Mouse (Mus musculus): ENCODE measurements around the gene Rpap2. TPM values are rescaled to one million over a fixed set of nuclear protein-coding genes. Genes with fewer than 3 reads are reported as not detected.

Rpap2 gene
- total and polyA plus RNA-seq, 3 experiments = 24.3 to 38.1 (median 28.3) TPM

DNA sequence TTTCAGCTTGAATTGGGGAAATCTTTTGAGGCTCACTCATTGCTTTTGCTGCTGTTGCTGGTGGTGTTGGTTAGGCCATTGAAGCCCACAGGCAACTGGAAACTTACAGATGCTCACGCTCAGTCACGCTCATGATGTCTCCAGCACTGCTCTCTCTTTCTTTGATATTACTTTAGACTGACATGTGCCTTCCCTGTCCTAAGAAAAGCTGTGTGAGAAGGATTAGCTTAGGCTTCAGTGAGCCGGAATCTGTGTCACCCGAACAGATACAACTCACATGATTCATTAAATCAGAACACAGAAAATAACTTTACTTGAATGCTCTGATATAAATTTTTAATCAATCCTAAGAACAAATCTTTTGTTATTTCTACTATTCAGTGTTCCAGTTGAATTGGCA, 36.5 kb downstream of the Rpap2 start:
- H3K27me3 ChIP-seq (replicated peaks) = no peaks in the 10 kb centered on the region
- H3K36me3 ChIP-seq (replicated peaks in 1 of 2; ENCODE audit: control insufficient read depth in 1 of 2, insufficient read depth in 1 of 2, low read length in 1 of 2) = peaks cover 27 to 76% of the 10 kb centered on the region in 2 experiments
- H3K79me2 ChIP-seq (replicated peaks; ENCODE audit: control insufficient read depth, extremely low read depth, insufficient read depth, poor library complexity, severe bottlenecking) = no peaks in the 10 kb centered on the region
- DNase-seq (ENCODE audit: extremely low read depth) = no peak
- H3K9me3 ChIP-seq (replicated peaks; ENCODE audit: low read length) = no peaks in the 10 kb centered on the region
- no peak for TF ChIP-seq HCFC1 (IDR thresholded peaks at IDR 0.05; ENCODE audit: low read depth, low read length)
- no peak for TF ChIP-seq KAT2A (IDR thresholded peaks at IDR 0.05; ENCODE audit: insufficient replicate concordance, low read length)
- dilution Hi-C loops (cut with MboI; ENCODE audit: extremely low pct_ligation_motif_present, extremely low pct_unique_long_range_greater_than_20kb, low sequenced_read_pairs) (no loop called here), in situ Hi-C loops (cut with MboI; ENCODE audit: low pct_ligation_motif_present, low pct_unique_long_range_greater_than_20kb, low sequenced_read_pairs) (no loop called here)
- no peaks in the 10 kb centered on the region for H3K4me1 ChIP-seq (ENCODE audit: control insufficient read depth in 1 of 2, insufficient read depth in 2 of 2)
- H3K4me3 ChIP-seq (replicated peaks in 1 of 3; ENCODE audit: low read depth in 2 of 3, low read length in 2 of 3, poor library complexity in 1 of 3) = no peak overlapping the region
- no peak overlapping the region for H3K9ac ChIP-seq (ENCODE audit: insufficient read depth, low read depth)
- no peak overlapping the region for H3K4me2 ChIP-seq (ENCODE audit: insufficient read depth, low read depth, poor library complexity, severe bottlenecking)
- H3K27ac ChIP-seq (ENCODE audit: insufficient read depth, low read depth) = no peak overlapping the region

DNA sequence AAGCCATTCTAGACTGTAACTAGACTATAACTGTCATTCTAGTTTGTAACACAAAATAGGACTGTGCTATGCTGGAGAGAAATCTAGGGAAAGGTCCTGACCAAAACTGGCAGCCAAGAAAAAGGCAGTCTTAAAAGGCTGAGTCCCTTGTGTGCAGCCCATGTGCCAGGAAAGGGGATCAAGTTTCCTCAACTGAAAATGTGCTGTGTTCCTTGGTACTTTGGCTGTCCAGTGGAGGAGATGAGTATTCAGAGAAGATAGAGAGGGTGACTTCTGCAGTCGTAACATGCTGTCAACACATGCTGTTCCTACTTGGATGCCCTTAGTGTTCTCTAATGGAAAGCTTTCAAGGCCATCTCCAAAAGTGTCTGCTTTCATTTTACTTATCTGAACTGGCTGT, 39.9 kb downstream of the Rpap2 start:
- no peak overlapping the region for H3K4me2 ChIP-seq (ENCODE audit: insufficient read depth, low read depth, poor library complexity, severe bottlenecking)
- in situ Hi-C loops (cut with MboI; ENCODE audit: low pct_ligation_motif_present, low pct_unique_long_range_greater_than_20kb, low sequenced_read_pairs) = no loop called here
- no peaks in the 10 kb centered on the region for H3K27me3 ChIP-seq (replicated peaks)
- no peak overlapping the region for H3K27ac ChIP-seq (ENCODE audit: insufficient read depth, low read depth)
- H3K9me3 ChIP-seq (replicated peaks; ENCODE audit: low read length) = no peaks in the 10 kb centered on the region
- no peaks in the 10 kb centered on the region for H3K4me1 ChIP-seq (ENCODE audit: control insufficient read depth in 1 of 2, insufficient read depth in 2 of 2)
- no peaks in the 10 kb centered on the region for H3K79me2 ChIP-seq (replicated peaks; ENCODE audit: control insufficient read depth, extremely low read depth, insufficient read depth, poor library complexity, severe bottlenecking)
- H3K36me3 ChIP-seq (replicated peaks in 1 of 2; ENCODE audit: control insufficient read depth in 1 of 2, insufficient read depth in 1 of 2, low read length in 1 of 2) = peaks cover 24 to 78% of the 10 kb centered on the region in 2 experiments
- H3K4me3 ChIP-seq (replicated peaks in 1 of 3; ENCODE audit: low read depth in 2 of 3, low read length in 2 of 3, poor library complexity in 1 of 3) = no peak overlapping the region
- TF ChIP-seq MEF2A (IDR thresholded peaks at IDR 0.05; ENCODE audit: borderline replicate concordance, low read depth, low read length) (no peak), PAX5 (IDR thresholded peaks at IDR 0.05; ENCODE audit: low read length) (no peak), ETS1 (conservative IDR thresholded peaks at IDR 0.05; ENCODE audit: low read depth, low read length) (no peak), SIN3A (IDR thresholded peaks at IDR 0.05; ENCODE audit: low read length) (no peak), UBTF (IDR thresholded peaks at IDR 0.05; ENCODE audit: low read depth, low read length) (no peak), USF1 (IDR thresholded peaks at IDR 0.05; ENCODE audit: low read depth, low read length) (no peak), SMC3 (IDR thresholded peaks at IDR 0.05; ENCODE audit: low read depth, low read length) (no peak), E2F4 (IDR thresholded peaks at IDR 0.05; ENCODE audit: insufficient replicate concordance, low read depth, low read length) (no peak)
- DNase-seq (ENCODE audit: extremely low read depth) = no peak
- H3K9ac ChIP-seq (ENCODE audit: insufficient read depth, low read depth) = no peak overlapping the region
- dilution Hi-C loops (cut with MboI; ENCODE audit: extremely low pct_ligation_motif_present, extremely low pct_unique_long_range_greater_than_20kb, low sequenced_read_pairs) = no loop called here

DNA sequence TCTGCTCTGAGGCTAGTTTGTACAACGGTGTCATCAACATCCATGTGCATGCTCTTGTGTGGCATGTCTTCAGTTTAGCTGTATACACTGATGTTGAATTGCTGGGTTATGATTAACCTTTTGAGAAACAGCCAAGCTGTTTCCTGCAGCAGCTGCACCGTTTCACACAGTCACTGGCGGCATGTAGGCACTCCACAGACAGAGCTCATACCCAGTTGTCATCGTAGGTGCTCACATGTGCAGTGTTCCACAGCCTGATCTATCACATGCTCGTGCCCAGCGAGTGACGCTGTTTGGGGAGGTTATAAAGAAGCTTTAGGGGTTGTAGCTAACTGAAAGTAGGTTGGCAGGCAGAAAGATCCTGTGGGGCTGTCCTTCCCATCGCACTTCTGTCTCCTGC, 41.2 kb downstream of the Rpap2 start:
- no peaks in the 10 kb centered on the region for H3K9me3 ChIP-seq (replicated peaks; ENCODE audit: low read length)
- dilution Hi-C loops (cut with MboI; ENCODE audit: extremely low pct_ligation_motif_present, extremely low pct_unique_long_range_greater_than_20kb, low sequenced_read_pairs) = no loop called here
- H3K27ac ChIP-seq (ENCODE audit: insufficient read depth, low read depth) = no peak overlapping the region
- no peak overlapping the region for H3K4me3 ChIP-seq (replicated peaks in 1 of 3; ENCODE audit: low read depth in 2 of 3, low read length in 2 of 3, poor library complexity in 1 of 3)
- no peak for TF ChIP-seq JUND (conservative IDR thresholded peaks at IDR 0.05; ENCODE audit: low read depth, low read length)
- no peak for TF ChIP-seq NRF1 (IDR thresholded peaks at IDR 0.05; ENCODE audit: low read depth, low read length)
- no peak for TF ChIP-seq JUN (IDR thresholded peaks at IDR 0.05; ENCODE audit: insufficient read depth, low read depth, low read length)
- no peak for TF ChIP-seq MAFK (IDR thresholded peaks at IDR 0.05; ENCODE audit: insufficient replicate concordance, low read length)
- no peak for TF ChIP-seq HCFC1 (IDR thresholded peaks at IDR 0.05; ENCODE audit: low read depth, low read length)
- TF ChIP-seq MAX (IDR thresholded peaks at IDR 0.05; ENCODE audit: low read length) = no peak
- no peak for TF ChIP-seq RAD21 (IDR thresholded peaks at IDR 0.05; ENCODE audit: low read depth, low read length)
- TF ChIP-seq KAT2A (IDR thresholded peaks at IDR 0.05; ENCODE audit: insufficient replicate concordance, low read length) = no peak
- TF ChIP-seq BHLHE40 (IDR thresholded peaks at IDR 0.05; ENCODE audit: low read depth, low read length) = no peak
- TF ChIP-seq ZMIZ1 (IDR thresholded peaks at IDR 0.05; ENCODE audit: low read depth, low read length) = no peak
- TF ChIP-seq MYC (IDR thresholded peaks at IDR 0.05; ENCODE audit: low read depth, low read length) = no peak
- no peak for TF ChIP-seq EP300 (IDR thresholded peaks at IDR 0.05; ENCODE audit: low read length)
- no peak for TF ChIP-seq GABPA (IDR thresholded peaks at IDR 0.05; ENCODE audit: insufficient replicate concordance, low read depth, low read length)
- no peak for TF ChIP-seq USF2 (conservative IDR thresholded peaks at IDR 0.05; ENCODE audit: low read depth, low read length)
- no peak for TF ChIP-seq SIN3A (IDR thresholded peaks at IDR 0.05; ENCODE audit: low read length)
- no peak for TF ChIP-seq POLR2AphosphoS2 (IDR thresholded peaks at IDR 0.05; ENCODE audit: low read depth, low read length)
- TF ChIP-seq MXI1 (IDR thresholded peaks at IDR 0.05; ENCODE audit: low read depth, low read length) = no peak
- no peak overlapping the region for H3K9ac ChIP-seq (ENCODE audit: insufficient read depth, low read depth)
- no peaks in the 10 kb centered on the region for H3K27me3 ChIP-seq (replicated peaks)
- H3K4me1 ChIP-seq (ENCODE audit: control insufficient read depth in 1 of 2, insufficient read depth in 2 of 2) = no peaks in the 10 kb centered on the region
- H3K4me2 ChIP-seq (ENCODE audit: insufficient read depth, low read depth, poor library complexity, severe bottlenecking) = no peak overlapping the region
- DNase-seq (ENCODE audit: extremely low read depth) = no peak
- peaks cover 27 to 85% of the 10 kb centered on the region in 2 experiments for H3K36me3 ChIP-seq (replicated peaks in 1 of 2; ENCODE audit: control insufficient read depth in 1 of 2, insufficient read depth in 1 of 2, low read length in 1 of 2)
- in situ Hi-C loops (cut with MboI; ENCODE audit: low pct_ligation_motif_present, low pct_unique_long_range_greater_than_20kb, low sequenced_read_pairs) = no loop called here
- no peaks in the 10 kb centered on the region for H3K79me2 ChIP-seq (replicated peaks; ENCODE audit: control insufficient read depth, extremely low read depth, insufficient read depth, poor library complexity, severe bottlenecking)
